Mouse (Mus musculus) embryonic fibroblast, embryonic 13.5 days (primary cell): ENCODE results near the gene Tap1.

Experiments used
- CTCF ChIP-seq: IDR thresholded peaks from 2 replicates; pipeline ENCODE4 v1.5.1; 2011; ENCODE audit warnings: mild to moderate bottlenecking, control low read depth, low read length, moderate library complexity, borderline replicate concordance; ENCODE audit not compliant: insufficient read depth
- POLR2A ChIP-seq: IDR thresholded peaks from 2 replicates; pipeline ENCODE4 v1.6.1; 2011; ENCODE audit warnings: low read depth, mild to moderate bottlenecking, control low read depth, low read length, moderate library complexity

- TF ChIP-seq CTCF (no peak), POLR2A (no peak)
These were observed 11.2 kb downstream of the Tap1 start for GRCm38 (mm10) chr17:34198521-34198912.
